Mouse (Mus musculus) left cerebral cortex, adult 2 months (tissue): ENCODE data around the gene Rmi2. TPM values are rescaled to one million over a fixed set of nuclear protein-coding genes. Genes with fewer than 3 reads are reported as not detected.

ENCODE experiments used
- DNase-seq, 2 experiments: peaks; one replicate each; pipeline ENCODE4 v3.0.0; 2021 to 2022; ENCODE audit warnings: low spot score in 2 of 2, mixed read lengths in 1 of 2; ENCODE audit errors: extremely low spot score in 1 of 2
- H3K27ac ChIP-seq: fragments of 200-600 bp; 2 replicates; pipeline ENCODE4 v1.8.1; 2022
- H3K4me3 ChIP-seq: fragments of 200-600 bp; 2 replicates; pipeline ENCODE4 v1.8.1; 2022
- CTCF ChIP-seq: fragments of 200-600 bp; IDR thresholded peaks from 2 replicates; pipeline ENCODE4 v1.8.1; 2022; ENCODE audit warnings: antibody characterized with exemption, mild to moderate bottlenecking, moderate library complexity
- intact Hi-C: fragments of 180-260 bp; cut with DNase I; formaldehyde crosslinking; loops from one replicate; pipeline ENCODE4 v1.15.1; 2025
- total RNA-seq, 2 experiments: library from RNA; stranded (reverse); gene quantifications; 2 replicates each; pipeline ENCODE4 v1.2.3; 2021

The Rmi2 gene
- total RNA-seq, 2 experiments from 2014 or later = 0.14 to 0.42 TPM

- Histone ChIP-seq H3K27ac (no peak overlapping the region), H3K4me3 (no peak overlapping the region)
- DNase-seq = no peak
- no peak for TF ChIP-seq CTCF
- intact Hi-C loops = no loop called here
These were observed 105.1 kb downstream of the Rmi2 start for GRCm38 (mm10) chr16:10939932-10940331.

- Histone ChIP-seq H3K27ac (no peak overlapping the region), H3K4me3 (no peak overlapping the region)
- intact Hi-C loops = no loop called here
- no peak for TF ChIP-seq CTCF
- DNase-seq = no peak
These were observed 105.8 kb downstream of the Rmi2 start for GRCm38 (mm10) chr16:10940661-10941060.

Other genes starting within 250 kb of the Rmi2 start
- 1 to 10 TPM in 1 of 2 experiments, under 1 TPM in 1; 0.82 to 1.2 TPM for gene Socs1, start 49.5 kb upstream of the Rmi2 start, total RNA-seq
- not detected for gene Tnp2, start 46.4 kb upstream of the Rmi2 start, total RNA-seq
- not detected for gene Prm3, start 44.1 kb upstream of the Rmi2 start, total RNA-seq
- not detected for gene Prm2, start 38.9 kb upstream of the Rmi2 start, total RNA-seq
- gene Prm1, start 29.2 kb upstream of the Rmi2 start, total RNA-seq = not detected
- not detected for gene Gm11172, start 22.1 kb upstream of the Rmi2 start, total RNA-seq
- gene Snn, start 225.9 kb downstream of the Rmi2 start, total RNA-seq = 100 to 1,000 TPM; 174 to 177 TPM
- gene Litaf, start 231.1 kb downstream of the Rmi2 start, total RNA-seq = 10 to 100 TPM in 1 of 2 experiments, 1 to 10 TPM in 1; 9.1 to 14.1 TPM